Mouse (Mus musculus): ENCODE results near the gene Tex26.
A peak's percentile ranks its signal among the peaks of the same experiment; 100 is the strongest.

The Tex26 gene

DNA sequence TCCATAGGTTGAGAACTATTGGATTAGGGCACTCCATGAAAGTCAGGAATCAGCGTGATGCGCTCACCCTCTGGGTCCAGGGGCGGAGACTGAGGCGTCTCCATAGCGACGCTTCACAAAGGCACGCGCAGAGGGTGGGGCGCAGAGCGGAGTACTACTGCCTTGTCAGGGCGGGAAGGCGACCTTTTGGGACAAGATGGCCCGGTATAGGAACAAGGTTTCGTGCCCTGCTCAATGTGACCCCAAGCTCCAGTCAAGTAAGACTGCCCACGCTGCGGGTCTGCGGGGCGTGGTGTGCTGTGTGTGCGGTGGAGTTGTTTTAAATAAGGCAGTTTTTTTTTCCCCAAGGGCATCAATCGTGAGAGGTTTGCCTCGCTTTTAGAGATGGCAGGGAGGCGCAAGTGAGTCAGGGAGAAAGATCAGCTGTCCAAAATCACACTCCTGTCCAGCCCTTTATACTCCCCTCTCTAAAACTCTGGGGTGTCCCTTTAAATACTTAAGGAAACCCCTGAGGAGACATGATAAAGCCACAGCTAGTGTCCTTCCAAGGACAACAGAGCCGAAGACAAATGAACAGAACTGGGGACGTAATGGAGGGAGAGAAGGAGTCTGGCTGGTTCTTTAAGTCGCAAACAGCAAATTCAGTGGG lies at the start of gene Tex26:
Tex26 (plus strand) TSS at position 130 of the 649 bp plus-strand sequence.
- peak; percentile 60 to 76 for DNase-seq (ENCODE audit: low spot score in 2 of 2)

DNA sequence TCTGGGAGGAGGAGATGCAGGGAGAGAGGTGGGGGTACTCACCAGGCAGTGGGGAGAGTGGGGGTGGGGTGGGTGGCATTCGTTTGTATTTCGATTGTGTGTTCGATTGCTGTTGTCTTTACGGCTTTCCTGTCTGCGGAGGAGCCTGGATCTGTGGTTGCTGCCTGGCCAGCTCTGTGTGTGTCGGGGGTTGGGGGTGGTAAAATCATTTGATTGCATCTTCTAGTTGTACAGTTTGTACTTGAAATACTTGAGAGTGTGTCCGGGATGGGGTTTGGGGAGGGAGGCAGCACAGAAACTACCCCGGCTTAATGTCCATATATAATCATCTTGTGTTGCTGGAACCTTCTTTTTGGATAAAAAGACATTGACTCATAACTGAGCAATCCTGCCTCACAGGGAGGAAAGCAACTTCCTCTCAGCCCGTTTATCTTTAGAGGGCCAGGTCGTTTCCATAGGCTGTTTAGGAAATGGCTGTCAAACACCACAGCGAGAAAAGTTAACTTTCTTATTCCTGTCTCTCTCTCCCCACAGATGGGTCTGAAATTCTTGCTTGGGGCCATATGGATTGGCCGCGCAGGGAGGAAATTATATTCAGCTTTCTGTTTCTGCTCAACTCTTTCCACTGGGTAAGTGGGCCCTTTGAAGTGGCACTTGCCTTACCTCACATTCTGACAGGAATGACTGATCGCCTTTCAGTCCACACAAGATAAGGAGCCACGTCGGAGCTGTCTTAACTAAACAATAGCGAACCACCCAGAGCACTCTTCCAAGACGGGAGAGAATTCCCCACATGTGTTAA lies 47.7 kb upstream of the Tex26 start:
- no peak for DNase-seq (ENCODE audit: low spot score in 2 of 2)

DNA sequence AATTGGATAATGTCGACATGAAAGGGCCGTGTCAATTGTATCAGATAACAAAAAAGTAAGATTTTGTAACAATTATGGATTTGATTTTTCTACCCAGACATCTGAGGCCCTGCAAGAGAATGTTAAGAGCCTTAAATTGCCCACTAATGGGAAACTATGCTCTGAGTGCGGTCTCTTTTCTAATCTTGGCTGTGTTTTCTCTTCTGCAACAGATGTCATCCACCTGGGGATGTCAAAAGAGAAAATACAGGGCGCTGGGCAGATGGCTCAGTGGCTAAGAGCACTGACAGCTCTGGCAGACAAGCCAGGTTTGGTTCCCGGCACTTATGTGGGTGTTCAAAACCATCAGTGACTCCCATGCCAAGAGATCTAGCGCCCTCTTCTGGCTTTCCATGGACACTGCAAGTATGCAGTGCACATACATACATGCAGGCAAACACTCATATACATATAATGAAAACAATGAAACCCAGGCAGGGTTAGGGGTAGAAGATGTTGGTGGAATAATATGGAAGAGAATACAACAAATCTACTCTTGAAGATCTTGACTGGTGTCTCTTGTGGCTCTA lies 47.0 kb upstream of the Tex26 start:
- DNase-seq (ENCODE audit: low spot score in 2 of 2) = no peak

DNA sequence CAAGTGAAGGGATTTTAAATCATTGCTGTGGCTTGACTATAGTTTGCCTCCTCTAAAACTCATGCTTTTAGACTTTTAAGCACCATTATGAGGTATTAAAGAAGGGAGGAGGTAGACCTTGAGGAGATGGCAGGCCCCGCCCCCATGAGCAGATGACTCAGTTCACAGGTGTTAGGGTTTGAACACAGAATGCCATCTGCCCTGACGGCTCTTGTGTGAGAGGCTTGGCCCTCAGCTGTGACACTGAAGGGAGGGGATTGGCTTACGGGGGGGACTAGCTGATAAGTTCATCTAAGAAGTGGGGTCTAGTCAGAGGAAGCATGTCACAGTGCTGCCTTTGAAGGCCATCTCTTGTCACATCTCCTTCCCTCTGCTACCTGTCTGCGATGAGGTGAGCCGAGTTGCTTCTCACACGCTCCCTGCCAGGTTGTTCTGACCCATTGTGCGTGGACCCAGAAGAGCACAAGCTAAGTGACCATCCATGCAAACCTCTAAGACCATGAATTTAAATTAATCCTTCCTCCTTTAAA lies 37.9 kb upstream of the Tex26 start:
- DNase-seq (ENCODE audit: low spot score in 2 of 2) = no peak

GRCm38 (mm10) chr5:149402029-149402428 lies 37.4 kb upstream of the Tex26 start:
- no peak for DNase-seq (ENCODE audit: low spot score in 2 of 2)

GRCm38 (mm10) chr5:149403386-149403785 lies 36.1 kb upstream of the Tex26 start:
- DNase-seq (ENCODE audit: low spot score in 2 of 2) = no peak

DNA sequence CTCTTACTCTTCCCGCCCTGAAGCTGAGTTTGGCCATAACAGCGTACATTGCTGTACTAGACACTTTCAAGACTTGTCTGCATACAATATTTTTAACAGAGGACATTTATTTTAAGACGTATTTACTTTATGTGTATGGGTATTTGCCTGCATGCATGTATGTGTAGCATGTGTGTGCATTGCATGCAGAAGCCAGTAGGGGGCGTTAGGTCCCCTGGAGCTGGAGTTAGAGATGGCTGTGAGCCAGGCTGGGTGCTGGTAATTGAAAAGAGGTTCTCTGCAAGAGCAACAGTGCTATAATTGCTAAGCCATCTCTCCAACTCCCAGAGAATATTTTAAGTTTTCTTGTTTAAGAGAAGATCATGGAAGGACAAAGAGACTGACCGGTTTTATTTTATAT lies 34.8 kb upstream of the Tex26 start:
- no peak for DNase-seq (ENCODE audit: low spot score in 2 of 2)

DNA sequence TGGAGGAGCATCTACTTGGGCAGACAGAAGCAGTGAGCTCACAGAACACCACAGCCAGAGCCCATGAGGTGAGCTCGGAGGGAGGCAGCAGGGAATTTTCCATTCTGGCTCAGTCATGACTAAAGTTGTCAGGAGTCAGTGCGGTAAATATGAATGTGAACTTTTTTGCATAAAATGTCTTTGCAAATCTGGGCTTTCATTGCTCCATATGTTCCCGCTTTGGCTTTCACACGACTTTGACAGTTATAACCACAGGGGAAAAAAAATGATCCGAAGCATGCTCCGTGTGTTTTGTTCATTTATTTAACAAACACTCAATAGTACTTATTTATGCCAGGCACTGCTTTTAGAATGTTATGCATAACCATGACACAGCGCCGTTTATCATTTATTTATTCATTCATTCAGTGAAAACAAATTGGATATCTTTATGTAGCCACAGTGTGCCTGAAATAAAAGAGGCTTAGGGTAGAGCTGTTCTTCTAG lies 32.6 kb upstream of the Tex26 start:
- no peak for DNase-seq (ENCODE audit: low spot score in 2 of 2)

- DNase-seq (ENCODE audit: low spot score in 2 of 2) = no peak
These were observed 30.0 kb upstream of the Tex26 start for GRCm38 (mm10) chr5:149409502-149409901.

GRCm38 (mm10) chr5:149411509-149412193 lies 27.8 kb upstream of the Tex26 start, which contains the start of gene Medag:
Medag (plus strand) TSS chr5:149411749.
- peak; percentile 33 to 41 for DNase-seq (ENCODE audit: low spot score in 2 of 2)

DNA sequence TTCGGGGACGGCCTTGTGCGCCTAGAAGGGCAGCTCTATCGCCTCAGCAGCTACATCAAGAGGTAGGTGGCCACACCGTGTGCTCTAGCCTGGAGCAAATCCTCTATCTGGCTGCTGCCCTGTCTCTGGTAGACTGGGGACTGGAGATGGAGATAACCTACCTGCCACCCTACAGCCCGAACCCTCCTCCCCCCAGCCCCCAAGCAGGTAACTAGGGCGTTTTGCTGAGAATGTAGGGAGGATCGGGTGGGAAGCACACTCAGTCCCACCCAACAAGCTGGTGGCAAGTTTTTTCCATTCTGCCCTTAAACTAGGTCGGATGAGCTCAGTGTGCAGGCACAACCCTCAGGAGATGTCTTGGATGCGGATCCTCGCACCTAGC lies 27.3 kb upstream of the Tex26 start:
- DNase-seq (ENCODE audit: low spot score in 2 of 2) = no peak

- no peak for DNase-seq (ENCODE audit: low spot score in 2 of 2)
These were observed 26.8 kb upstream of the Tex26 start for GRCm38 (mm10) chr5:149412671-149413070.

GRCm38 (mm10) chr5:149414369-149415167 lies 24.9 kb upstream of the Tex26 start:
- DNase-seq (ENCODE audit: low spot score in 2 of 2) = no peak

DNA sequence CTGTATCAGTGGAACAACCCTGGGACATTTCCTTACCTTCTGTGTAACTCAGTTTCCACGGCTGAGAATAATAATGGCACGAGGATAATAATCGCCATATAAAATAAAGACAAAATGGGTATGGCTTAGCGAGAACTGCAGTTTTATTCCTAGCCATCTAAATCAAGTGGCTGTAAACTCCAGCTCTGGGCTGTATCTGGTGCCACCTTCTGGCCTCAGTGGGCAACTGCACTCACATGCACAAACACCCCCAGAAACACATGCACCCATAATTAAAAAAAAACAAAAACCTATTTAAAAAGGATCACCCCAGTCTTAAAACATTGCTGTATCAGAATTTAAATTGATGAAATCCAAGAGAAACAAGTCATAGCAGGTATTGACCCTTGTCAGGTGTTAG lies 22.1 kb upstream of the Tex26 start:
- no peak for DNase-seq (ENCODE audit: low spot score in 2 of 2)

DNA sequence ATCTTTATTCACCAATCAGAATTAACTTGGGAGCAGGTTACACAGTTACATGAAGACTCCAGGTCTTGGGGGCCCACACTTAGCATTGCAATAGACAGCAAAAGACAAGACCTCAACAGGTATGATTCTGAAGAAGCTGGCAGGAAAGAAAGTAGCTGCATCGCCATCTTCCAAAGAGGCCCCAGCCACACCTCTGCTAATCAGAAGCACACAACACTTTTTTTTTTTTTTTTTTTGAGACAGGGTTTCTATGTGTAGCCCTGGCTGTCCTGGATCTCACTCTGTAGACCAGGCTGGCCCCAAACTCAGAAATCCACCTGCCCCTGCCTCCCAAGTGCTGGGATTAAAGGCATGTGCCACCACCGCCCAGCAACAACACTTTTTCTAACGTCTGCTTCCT lies 12.9 kb upstream of the Tex26 start:
- no peak for DNase-seq (ENCODE audit: low spot score in 2 of 2)

- DNase-seq (ENCODE audit: low spot score in 2 of 2) = no peak
These were observed 12.0 kb upstream of the Tex26 start for GRCm38 (mm10) chr5:149427277-149428060.

DNA sequence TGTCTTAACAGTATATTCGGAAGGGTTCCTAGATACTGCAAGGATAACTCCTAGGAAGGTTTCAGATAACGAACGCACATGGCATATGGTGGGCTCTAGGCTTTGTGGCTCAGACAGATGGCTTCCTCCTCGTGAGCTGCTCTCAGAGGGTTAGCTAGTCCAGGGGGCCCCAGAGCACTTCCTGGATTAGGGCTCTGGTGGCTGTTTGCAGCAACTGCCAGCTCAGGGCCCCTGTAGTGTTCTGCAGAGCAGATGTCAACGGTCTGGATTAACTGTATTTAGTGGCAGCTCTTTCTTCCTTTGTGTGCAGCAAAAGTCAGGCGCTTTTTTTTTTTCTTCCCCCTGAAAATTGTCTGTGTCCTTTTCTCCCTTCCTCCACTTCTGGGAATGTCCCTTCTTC lies 11.1 kb upstream of the Tex26 start:
- DNase-seq (ENCODE audit: low spot score in 2 of 2) = no peak

DNA sequence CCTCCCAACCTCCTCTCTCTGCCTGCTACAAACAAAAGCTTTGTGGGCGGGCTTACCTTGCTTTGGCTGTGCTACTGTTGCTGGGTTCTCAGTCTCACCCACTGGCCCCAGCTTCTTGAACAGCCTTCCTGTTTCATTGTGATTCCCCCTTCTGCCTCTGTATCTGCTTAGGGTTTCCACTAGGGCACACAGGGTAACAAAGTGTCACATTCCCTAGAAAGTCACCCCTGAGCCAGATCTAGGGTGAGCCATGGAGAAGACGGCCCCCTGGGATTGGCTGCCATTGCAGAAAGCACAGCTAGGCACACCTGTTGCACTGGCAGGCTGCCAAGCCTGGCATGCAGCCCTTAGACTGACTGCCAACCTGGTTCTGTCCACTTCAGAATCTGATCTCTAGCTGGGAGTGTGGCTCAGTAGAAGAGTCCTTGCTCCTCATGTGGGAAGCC lies 10.6 kb upstream of the Tex26 start:
- DNase-seq (ENCODE audit: low spot score in 2 of 2) = no peak

- DNase-seq (ENCODE audit: low spot score in 2 of 2) = no peak
These were observed 9.9 kb upstream of the Tex26 start for GRCm38 (mm10) chr5:149429541-149429940.

DNA sequence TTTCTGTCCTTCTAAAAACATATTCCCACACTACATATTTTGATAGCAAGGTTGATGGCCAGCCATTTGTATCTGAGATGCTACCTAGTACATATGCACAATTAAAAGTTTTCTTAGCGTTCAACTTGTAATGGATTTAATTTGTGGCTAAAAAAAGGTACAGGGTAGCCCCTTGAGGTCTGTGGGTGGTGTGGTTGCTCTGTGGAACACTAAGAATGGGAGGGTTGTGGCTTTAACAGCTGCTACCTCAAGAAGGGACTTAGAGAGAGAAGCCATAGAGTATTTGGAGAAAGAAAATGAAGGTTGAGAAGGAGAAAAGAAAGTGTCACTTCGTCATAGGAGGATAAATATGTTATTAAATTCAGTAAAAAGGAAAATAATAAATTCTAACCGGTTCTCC lies 8.5 kb upstream of the Tex26 start:
- no peak for DNase-seq (ENCODE audit: low spot score in 2 of 2)
